Mouse (Mus musculus): Measurements from ENCODE around the gene Nfkbil1. TPM values are rescaled to one million over a fixed set of nuclear protein-coding genes. Genes with fewer than 3 reads are reported as not detected.
A peak's percentile ranks its signal among the peaks of the same experiment; 100 is the strongest.

The Nfkbil1 gene
- 3.4 and 4.3 TPM in 2 replicates for polyA plus RNA-seq (2014; fragmentation: Nextera tagmentation; extraction: Ambion mirVana)

DNA sequence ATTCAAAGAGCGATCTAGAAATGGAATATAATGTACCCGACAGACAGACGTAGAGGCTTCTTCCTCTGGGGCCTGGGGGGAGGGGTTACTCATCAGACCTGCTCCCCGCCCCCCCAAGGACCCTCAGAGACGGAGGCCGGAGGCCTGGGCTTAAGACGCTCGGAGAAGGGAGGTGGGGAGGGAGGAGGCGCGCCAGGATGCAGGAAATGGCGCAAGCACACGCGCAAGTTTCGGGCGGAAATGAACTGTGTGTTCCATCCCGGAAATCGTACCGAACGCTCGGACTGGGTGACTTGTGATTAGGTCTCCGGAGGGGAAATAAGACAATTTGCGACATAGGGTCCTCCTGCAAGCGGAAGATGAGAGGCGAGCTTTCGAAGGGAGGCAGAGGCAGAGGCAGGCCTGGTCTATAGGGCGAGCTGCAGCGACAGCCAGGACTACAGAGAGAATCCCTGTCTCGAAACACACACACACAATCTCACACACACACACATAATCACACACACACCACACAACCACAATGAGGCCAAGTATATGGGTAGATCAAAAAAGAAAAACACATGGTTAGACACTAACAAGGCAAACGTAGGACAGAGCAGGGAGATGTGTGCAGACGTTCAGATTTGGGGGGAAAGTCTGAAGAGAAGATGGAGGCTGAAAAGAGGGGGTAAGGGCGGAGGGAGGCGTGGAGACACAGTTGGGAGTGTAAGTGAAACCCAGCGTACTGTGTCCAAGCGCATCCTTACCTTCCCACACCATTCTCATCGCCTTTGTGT is at the start of gene Nfkbil1:
Gene Nfkbil1, minus strand, starts transcription at position 179 of the 776 bp plus-strand sequence.
- peak; percentile 80 for ATAC-seq (ENCODE audit: low read depth)
- H3K36me3 ChIP-seq (ENCODE audit: control insufficient read depth, insufficient read depth, low read length), result 0 out of 2 replicates have a peak, but pooled peaks cover 5% of the 10 kb centered on the region
- under 1% methylated on average over 35 of the region's 35 CpGs for WGBS

GRCm38 (mm10) chr17:35280276-35280675 is 44.7 kb upstream of the Nfkbil1 start:
- H3K27me3 ChIP-seq (ENCODE audit: control insufficient read depth, insufficient read depth, low read length), result no peaks in the 10 kb centered on the region
- no peaks in the 10 kb centered on the region for H3K36me3 ChIP-seq (ENCODE audit: control insufficient read depth, insufficient read depth, low read length)
- H3K9ac ChIP-seq (replicated peaks; ENCODE audit: low read depth, low read length), result no peak overlapping the region
- no peak for ATAC-seq (ENCODE audit: low read depth)
- H3K4me3 ChIP-seq (ENCODE audit: low read depth, low read length), result no peak overlapping the region
- 69% methylated on average over 3 of the region's 3 CpGs for WGBS
- H3K9me3 ChIP-seq (ENCODE audit: control insufficient read depth, low read length), result no peaks in the 10 kb centered on the region
- H3K4me2 ChIP-seq (ENCODE audit: low read depth, low read length), result no peak overlapping the region
- H3K4me1 ChIP-seq (ENCODE audit: control insufficient read depth, insufficient read depth, low read length), result no peaks in the 10 kb centered on the region
- no peak overlapping the region for H3K27ac ChIP-seq (ENCODE audit: low read depth, low read length)

More for the DNA sequence above, at the start of gene Nfkbil1:
- H3K27ac ChIP-seq (ENCODE audit: low read depth, low read length), result peak within 1 kb of the TSS; percentile 88
- H3K27me3 ChIP-seq (ENCODE audit: control insufficient read depth, insufficient read depth, low read length), result no peaks in the 10 kb centered on the region
- peaks cover 23% of the 10 kb centered on the region for H3K4me1 ChIP-seq (ENCODE audit: control insufficient read depth, insufficient read depth, low read length)
- H3K9ac ChIP-seq (replicated peaks; ENCODE audit: low read depth, low read length), result peak within 1 kb of the TSS; percentile 59
- peak within 1 kb of the TSS; percentile 49 for H3K4me3 ChIP-seq (ENCODE audit: low read depth, low read length)
- H3K9me3 ChIP-seq (ENCODE audit: control insufficient read depth, low read length), result no peaks in the 10 kb centered on the region
- H3K4me2 ChIP-seq (ENCODE audit: low read depth, low read length), result peak within 1 kb of the TSS; percentile 70

GRCm38 (mm10) chr17:35278957-35279688 is 43.5 kb upstream of the Nfkbil1 start:
- Histone ChIP-seq H3K4me3 (ENCODE audit: low read depth, low read length) (no peak overlapping the region), H3K4me1 (ENCODE audit: control insufficient read depth, insufficient read depth, low read length) (no peaks in the 10 kb centered on the region), H3K4me2 (ENCODE audit: low read depth, low read length) (no peak overlapping the region), H3K27me3 (ENCODE audit: control insufficient read depth, insufficient read depth, low read length) (no peaks in the 10 kb centered on the region), H3K36me3 (ENCODE audit: control insufficient read depth, insufficient read depth, low read length) (no peaks in the 10 kb centered on the region), H3K9ac (replicated peaks; ENCODE audit: low read depth, low read length) (no peak overlapping the region), H3K9me3 (ENCODE audit: control insufficient read depth, low read length) (no peaks in the 10 kb centered on the region), H3K27ac (ENCODE audit: low read depth, low read length) (no peak overlapping the region)
- no peak for ATAC-seq (ENCODE audit: low read depth)
- WGBS, result 91% methylated on average over 13 of the region's 13 CpGs

GRCm38 (mm10) chr17:35278049-35278448 is 42.5 kb upstream of the Nfkbil1 start:
- H3K27me3 ChIP-seq (ENCODE audit: control insufficient read depth, insufficient read depth, low read length), result no peaks in the 10 kb centered on the region
- no peak overlapping the region for H3K4me3 ChIP-seq (ENCODE audit: low read depth, low read length)
- no peak overlapping the region for H3K4me2 ChIP-seq (ENCODE audit: low read depth, low read length)
- H3K4me1 ChIP-seq (ENCODE audit: control insufficient read depth, insufficient read depth, low read length), result no peaks in the 10 kb centered on the region
- H3K9ac ChIP-seq (replicated peaks; ENCODE audit: low read depth, low read length), result no peak overlapping the region
- H3K36me3 ChIP-seq (ENCODE audit: control insufficient read depth, insufficient read depth, low read length), result no peaks in the 10 kb centered on the region
- H3K27ac ChIP-seq (ENCODE audit: low read depth, low read length), result no peak overlapping the region
- 91% methylated on average over 8 of the region's 8 CpGs for WGBS
- H3K9me3 ChIP-seq (ENCODE audit: control insufficient read depth, low read length), result no peaks in the 10 kb centered on the region
- ATAC-seq (ENCODE audit: low read depth), result no peak

DNA sequence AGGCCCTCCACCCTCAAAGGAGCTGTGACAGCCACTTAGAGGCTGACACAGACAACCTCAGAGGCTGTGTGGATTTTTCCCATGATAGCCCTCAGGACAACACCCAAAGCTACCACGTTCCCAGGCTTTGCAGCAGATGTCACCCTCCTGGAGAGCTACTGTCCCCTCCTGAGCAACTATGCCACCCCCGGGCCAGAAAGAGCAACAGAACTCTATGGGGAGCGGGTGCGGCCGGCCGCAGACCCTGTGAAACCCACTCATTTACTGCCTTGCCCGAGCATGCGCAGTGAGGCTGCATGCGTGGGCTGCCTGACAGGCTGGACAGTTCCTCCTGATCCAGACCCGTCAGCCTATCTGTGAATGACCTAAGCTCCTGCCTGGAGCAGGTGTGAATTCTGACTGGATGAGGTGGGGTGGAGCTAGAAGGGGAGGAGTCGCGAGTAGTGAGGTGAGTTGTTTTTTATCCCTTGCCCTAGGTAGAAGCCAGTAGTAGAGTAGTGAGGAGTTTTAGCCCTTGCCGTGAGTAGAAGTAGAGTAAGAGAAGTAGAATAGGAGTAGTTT is 40.8 kb upstream of the Nfkbil1 start:
- H3K4me3 ChIP-seq (ENCODE audit: low read depth, low read length), result no peak overlapping the region
- peak overlapping the region; percentile 29; the same call in 1 of the 2 replicates for H3K4me2 ChIP-seq (ENCODE audit: low read depth, low read length)
- no peaks in the 10 kb centered on the region for H3K36me3 ChIP-seq (ENCODE audit: control insufficient read depth, insufficient read depth, low read length)
- H3K4me1 ChIP-seq (ENCODE audit: control insufficient read depth, insufficient read depth, low read length), result no peaks in the 10 kb centered on the region
- H3K9ac ChIP-seq (replicated peaks; ENCODE audit: low read depth, low read length), result no peak overlapping the region; the same call in 1 of the 2 replicates
- 22% methylated on average over 13 of the region's 13 CpGs for WGBS
- no peak for ATAC-seq (ENCODE audit: low read depth)
- H3K27ac ChIP-seq (ENCODE audit: low read depth, low read length), result no peak overlapping the region
- H3K27me3 ChIP-seq (ENCODE audit: control insufficient read depth, insufficient read depth, low read length), result no peaks in the 10 kb centered on the region
- no peaks in the 10 kb centered on the region for H3K9me3 ChIP-seq (ENCODE audit: control insufficient read depth, low read length)

GRCm38 (mm10) chr17:35274770-35275169 is 39.2 kb upstream of the Nfkbil1 start:
- Histone ChIP-seq H3K36me3 (ENCODE audit: control insufficient read depth, insufficient read depth, low read length) (no peaks in the 10 kb centered on the region), H3K9ac (replicated peaks; ENCODE audit: low read depth, low read length) (no peak overlapping the region), H3K4me2 (ENCODE audit: low read depth, low read length) (no peak overlapping the region), H3K27ac (ENCODE audit: low read depth, low read length) (no peak overlapping the region), H3K4me1 (ENCODE audit: control insufficient read depth, insufficient read depth, low read length) (no peaks in the 10 kb centered on the region), H3K9me3 (ENCODE audit: control insufficient read depth, low read length) (no peaks in the 10 kb centered on the region), H3K27me3 (ENCODE audit: control insufficient read depth, insufficient read depth, low read length) (no peaks in the 10 kb centered on the region), H3K4me3 (ENCODE audit: low read depth, low read length) (no peak overlapping the region)
- 7% methylated on average over 11 of the region's 11 CpGs for WGBS
- peak; percentile 68; the same call in 1 of the 2 replicates for ATAC-seq (ENCODE audit: low read depth)

- H3K9ac ChIP-seq (replicated peaks; ENCODE audit: low read depth, low read length), result no peak overlapping the region
- no peaks in the 10 kb centered on the region for H3K4me1 ChIP-seq (ENCODE audit: control insufficient read depth, insufficient read depth, low read length)
- no peaks in the 10 kb centered on the region for H3K27me3 ChIP-seq (ENCODE audit: control insufficient read depth, insufficient read depth, low read length)
- no peaks in the 10 kb centered on the region for H3K36me3 ChIP-seq (ENCODE audit: control insufficient read depth, insufficient read depth, low read length)
- H3K4me2 ChIP-seq (ENCODE audit: low read depth, low read length), result no peak overlapping the region
- ATAC-seq (ENCODE audit: low read depth), result no peak
- no peaks in the 10 kb centered on the region for H3K9me3 ChIP-seq (ENCODE audit: control insufficient read depth, low read length)
- H3K4me3 ChIP-seq (ENCODE audit: low read depth, low read length), result no peak overlapping the region
- no peak overlapping the region for H3K27ac ChIP-seq (ENCODE audit: low read depth, low read length)
- 80% methylated on average over 3 of the region's 3 CpGs for WGBS
These were observed 36.7 kb upstream of the Nfkbil1 start for GRCm38 (mm10) chr17:35272249-35272648.

GRCm38 (mm10) chr17:35269653-35270347 is 34.2 kb upstream of the Nfkbil1 start:
- no peaks in the 10 kb centered on the region for H3K36me3 ChIP-seq (ENCODE audit: control insufficient read depth, insufficient read depth, low read length)
- 30% methylated on average over 3 of the region's 3 CpGs for WGBS
- no peaks in the 10 kb centered on the region for H3K4me1 ChIP-seq (ENCODE audit: control insufficient read depth, insufficient read depth, low read length)
- no peak overlapping the region for H3K4me3 ChIP-seq (ENCODE audit: low read depth, low read length)
- H3K4me2 ChIP-seq (ENCODE audit: low read depth, low read length), result no peak overlapping the region
- H3K27me3 ChIP-seq (ENCODE audit: control insufficient read depth, insufficient read depth, low read length), result no peaks in the 10 kb centered on the region
- no peak overlapping the region for H3K9ac ChIP-seq (replicated peaks; ENCODE audit: low read depth, low read length)
- no peaks in the 10 kb centered on the region for H3K9me3 ChIP-seq (ENCODE audit: control insufficient read depth, low read length)
- H3K27ac ChIP-seq (ENCODE audit: low read depth, low read length), result no peak overlapping the region
- ATAC-seq (ENCODE audit: low read depth), result no peak
